Mouse (Mus musculus) thymus, postnatal 14 days (tissue): ENCODE data around the gene Mamld1.
"Not testable (repeated sequence)": the region's sequence is repeated elsewhere in the genome, so short reads cannot be mapped to it uniquely, and the experiment has no call there.

ENCODE experiments used
- DNase-seq: peaks from one replicate; pipeline ENCODE4 v3.0.0; 2021

The Mamld1 gene

DNA sequence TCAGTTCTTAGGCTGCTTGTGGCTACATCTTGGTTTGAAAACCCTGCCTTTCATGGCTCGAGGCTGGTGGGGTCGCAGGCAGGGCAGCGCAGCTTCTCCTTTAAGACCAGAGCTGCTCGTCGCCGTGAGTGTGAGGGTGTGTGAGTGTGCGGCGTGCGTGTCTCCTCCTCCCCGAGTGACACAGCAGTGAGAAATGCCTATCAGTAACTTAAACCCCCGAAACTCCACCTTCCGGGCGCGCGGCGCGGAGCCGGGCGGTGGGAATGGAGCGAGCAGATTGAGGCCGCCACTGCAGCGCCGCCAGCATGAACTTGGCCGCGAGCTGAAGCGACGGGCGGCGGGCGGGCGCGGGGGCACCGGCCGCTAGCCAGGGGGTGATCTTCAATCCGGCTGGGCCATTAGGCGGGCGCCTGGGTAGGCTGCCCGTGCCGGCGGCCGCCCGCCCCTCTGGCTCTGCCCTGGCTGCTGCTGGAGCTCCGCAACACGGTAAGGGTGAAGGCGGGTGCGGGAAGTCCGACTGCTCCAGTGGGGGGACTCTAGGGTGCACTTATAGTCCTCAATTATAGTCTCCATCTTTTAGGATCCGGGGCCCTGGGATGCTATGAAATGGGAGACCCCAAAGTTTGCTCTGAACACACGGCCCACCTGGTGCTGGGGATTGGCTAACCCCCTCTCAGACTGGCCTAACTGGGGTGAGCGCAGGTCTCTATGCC, at the start of gene Mamld1:
TSS of gene Mamld1 (plus strand) at position 393 of the 713 bp plus-strand sequence.
- DNase-seq = peak; percentile 9

DNA sequence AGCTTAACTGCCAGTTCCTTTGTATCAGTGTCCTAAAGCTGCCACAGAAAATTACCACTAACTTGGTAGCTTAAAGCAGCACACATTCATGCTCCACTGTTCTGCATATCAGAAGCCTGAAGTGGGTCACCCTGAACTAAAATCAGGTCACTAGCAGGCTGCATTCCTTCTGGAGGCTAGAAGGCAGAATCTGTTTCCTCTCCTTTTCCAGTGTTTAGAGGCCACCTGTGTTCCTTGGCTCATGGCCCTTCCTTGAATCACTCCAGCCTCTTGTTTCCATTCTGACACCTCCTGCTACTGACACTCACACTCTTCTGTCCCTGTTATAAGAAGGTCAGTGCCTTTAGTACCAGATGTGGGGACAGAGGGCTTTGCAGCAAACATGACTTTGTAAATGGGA, 25.3 kb upstream of the Mamld1 start:
- DNase-seq = no peak

DNA sequence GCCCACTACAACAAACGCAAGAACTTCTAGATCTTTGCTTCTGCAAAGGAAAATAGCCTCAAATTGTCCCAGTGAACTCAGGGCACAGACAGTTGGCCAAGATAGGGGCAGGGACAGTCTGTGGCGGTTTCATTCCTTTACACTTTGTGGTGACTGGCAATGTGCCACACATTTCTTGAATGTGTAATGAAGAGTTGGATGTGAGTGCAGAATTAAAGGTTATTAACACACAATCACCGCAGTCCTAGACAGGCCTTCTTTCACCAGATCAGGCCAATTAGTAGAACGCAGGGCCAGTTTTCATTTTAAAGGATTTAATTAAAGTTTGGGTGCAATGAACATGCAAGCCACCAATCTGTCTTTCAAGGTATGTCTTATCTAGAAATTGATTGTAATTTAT, 22.0 kb upstream of the Mamld1 start:
- DNase-seq = no peak

DNA sequence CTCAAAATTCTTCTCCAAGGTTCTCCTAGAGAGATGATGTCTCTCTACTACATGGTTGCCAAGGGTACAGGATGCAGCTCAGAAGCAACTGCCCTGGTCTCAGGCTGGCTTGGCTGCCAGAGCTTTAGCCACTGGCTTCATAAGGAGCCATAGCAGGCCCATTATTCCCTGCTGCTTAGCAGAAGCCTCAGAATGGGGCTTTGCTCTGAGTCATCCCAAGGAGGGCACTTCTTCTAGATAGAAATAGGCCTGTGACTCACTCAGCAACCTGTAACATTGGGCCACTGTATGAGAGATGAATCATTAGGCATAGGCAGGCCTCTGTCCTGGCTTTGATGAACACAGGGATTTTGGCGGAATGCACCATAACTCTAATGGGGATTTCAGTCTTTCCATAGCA, 21.1 kb upstream of the Mamld1 start:
- DNase-seq = not testable (repeated sequence)

DNA sequence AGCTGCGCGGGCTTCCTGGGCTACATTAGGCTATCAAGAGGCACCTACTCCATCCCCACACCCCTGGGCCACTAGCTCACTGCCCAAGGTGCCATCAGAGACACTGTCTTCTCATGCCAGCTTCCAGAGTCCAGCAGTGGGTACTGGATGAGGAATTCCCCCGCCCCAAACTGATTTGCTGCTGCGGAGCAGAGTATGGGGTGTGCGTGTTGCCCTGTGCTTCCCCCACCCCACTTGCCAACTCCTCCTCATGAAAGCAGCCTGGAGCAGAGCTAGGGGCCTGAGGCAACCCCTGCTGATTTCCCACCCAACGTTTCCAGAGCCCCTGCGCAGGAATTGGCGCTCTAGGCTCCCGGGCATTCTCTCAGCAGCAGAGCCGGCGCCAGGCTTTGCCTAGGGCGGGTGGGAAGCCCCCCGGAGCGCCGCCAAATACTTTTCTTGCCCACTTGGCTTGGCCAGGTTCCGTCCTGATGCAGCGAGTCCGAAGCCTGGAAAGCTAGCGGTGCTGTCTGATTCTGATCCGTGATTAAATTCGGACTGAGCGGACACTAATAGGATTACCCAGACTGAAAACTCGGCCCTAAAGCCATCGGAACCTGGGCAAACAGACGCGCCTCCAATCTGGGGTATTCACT, 738 bp downstream of the Mamld1 start:
- DNase-seq = no peak

DNA sequence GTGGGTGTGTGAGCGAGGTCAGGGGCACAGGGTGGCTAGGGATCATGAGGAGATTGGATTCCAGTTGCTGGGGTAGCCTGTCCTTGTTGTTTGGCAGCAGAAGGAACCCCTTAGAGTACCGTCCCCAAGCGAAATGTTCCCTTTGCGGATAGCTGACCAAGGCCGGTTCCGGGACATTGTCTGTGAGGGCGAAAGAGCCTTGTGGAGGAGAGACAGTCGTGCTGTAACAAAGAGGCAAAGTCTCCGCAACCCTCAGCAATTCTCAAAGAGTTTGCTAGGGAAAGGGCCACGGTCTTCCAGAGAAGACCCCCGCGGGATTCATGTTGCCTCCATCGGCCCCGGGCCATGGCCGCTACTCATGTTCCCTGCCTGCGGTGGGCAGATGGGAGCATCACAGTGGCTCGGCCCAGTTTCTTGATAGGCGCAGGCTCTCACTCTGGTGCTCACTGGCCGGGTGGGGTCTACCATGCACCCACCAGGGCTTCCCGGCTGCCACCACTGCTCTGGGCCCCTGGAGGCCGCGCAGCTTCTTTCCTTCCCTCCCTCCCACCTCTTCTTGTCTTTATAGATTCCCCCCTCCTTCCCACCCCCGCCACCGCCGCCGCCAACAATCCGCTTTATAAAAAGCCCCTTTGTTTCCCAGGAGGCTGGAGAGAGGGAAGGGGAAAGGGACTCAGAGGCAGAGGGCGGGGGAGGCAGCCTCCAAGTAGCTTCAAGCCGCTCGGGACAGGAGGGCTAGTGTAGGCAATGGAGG, 1.5 kb downstream of the Mamld1 start:
- no peak for DNase-seq

DNA sequence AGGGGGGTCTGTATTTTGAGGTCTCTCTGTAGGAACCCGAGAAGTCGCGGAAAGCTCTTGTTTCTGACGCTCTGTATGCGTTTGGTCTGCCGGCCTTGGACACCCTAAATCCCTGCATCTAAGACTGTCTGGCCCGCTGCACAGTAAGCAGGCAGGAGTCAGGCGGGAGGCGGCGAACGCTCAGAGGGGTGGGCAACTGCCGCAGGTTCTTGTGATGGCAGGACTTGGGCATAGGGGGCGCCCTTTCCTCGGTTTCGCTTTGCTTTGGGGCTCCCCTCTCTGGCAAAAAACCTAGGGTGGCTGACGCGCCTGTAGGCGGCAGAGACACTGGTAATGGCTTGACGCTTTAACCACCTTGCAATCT, 2.0 kb downstream of the Mamld1 start:
- DNase-seq = peak; percentile 50

DNA sequence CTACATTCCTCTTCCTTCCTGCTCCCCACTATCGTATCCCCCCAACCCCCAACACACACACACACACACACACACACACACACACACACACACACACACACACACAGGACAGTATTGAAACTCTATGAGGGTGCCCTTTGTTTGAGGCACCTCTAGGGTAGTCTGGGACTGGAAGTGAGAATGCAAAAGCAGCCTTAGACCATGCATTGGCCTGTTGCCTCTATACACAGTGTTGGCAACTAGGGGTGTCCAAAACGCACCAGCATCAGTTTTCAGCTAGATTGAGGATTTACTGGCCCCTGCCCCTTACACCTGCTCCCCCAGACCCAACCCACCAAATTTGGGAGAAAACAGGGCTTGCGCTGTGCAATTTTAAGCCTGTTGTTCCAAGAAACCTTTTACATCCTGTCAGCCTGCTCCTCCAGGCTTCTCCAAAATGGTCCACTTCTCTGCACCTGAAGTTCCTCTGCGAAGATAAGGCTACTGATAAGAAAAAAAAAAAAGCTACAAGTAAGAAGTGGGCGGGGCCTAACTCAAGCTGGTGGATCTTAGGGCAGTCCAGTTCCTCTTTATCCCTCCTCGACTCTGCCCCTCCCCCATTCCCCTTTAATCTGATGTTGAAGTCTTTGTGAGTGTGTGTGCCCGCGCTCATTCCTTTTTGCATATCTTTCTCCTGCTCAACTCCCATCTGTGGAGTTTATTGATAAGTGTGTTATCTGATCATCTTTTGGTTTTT, 2.6 kb downstream of the Mamld1 start:
- no peak for DNase-seq

DNA sequence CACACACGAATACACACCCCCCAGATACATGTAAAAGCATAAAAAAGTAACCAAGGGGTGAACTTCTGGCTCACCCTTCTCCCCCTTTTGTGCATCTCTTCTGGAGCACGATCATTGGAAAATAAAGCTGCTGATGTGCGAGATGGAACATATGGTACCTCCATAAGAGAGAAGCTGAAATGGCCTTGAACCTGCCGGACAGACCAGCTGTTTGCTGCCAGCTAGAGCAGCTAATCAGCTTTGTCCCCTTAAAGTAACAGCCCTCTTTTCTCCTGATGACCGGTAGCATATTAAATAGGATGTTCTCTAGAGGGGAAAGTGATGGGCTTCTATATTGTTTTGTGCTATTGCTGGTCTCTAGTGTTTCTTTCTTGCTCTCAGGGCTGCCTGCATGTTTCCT, 3.2 kb downstream of the Mamld1 start:
- no peak for DNase-seq

DNA sequence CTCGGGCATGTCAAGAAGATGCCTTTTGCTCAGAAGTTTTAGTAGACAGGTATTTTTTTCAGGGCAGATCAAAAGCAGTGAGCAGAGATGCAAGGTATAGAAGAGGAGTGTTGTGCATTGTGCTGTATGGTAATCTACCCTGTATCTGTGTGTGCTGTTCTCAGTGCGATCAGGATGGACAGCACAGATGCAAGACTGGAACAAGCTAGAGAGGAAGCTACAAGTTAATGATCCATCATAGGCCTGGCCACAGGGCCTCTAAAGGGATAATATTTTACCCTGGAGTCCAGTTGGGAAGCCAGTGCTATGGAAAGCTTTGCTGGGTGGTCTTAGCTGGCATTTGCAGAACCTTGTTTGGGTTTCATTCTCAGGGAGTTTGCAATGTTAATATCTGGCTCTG, 6.9 kb downstream of the Mamld1 start:
- DNase-seq = no peak

DNA sequence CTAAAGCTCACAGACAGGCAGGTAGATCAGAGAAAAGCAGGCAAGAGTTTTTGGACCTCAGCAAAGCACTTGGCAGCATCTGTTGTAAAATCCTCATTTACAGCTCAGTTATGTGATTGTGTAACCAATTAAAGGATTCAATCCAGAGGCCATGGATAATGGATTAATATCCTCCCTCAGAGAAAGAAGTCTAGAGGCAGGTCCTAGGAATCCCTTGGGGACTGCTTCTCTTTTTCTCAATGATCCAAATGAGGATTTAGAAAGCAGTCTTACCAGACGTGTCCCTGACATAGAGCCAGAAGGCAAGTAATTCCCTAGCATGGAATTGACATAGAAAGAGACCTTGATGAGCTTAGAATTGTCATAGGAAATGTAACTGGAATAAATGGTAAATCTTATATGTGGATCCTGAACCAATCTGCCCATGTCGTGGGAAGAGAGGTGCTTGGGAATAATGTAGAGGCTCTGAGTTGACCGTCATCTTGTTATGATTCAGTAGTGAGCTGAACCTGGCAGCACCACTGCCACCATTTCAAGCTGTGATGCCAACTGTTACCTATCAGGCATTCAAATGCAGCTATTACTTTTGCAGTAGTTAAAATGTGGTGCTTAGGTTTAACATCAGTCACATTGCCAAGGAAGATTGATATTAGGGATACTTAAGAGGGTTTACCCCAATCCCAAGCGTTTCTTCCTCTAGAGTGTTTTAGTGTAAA, 35.2 kb downstream of the Mamld1 start:
- no peak for DNase-seq

DNA sequence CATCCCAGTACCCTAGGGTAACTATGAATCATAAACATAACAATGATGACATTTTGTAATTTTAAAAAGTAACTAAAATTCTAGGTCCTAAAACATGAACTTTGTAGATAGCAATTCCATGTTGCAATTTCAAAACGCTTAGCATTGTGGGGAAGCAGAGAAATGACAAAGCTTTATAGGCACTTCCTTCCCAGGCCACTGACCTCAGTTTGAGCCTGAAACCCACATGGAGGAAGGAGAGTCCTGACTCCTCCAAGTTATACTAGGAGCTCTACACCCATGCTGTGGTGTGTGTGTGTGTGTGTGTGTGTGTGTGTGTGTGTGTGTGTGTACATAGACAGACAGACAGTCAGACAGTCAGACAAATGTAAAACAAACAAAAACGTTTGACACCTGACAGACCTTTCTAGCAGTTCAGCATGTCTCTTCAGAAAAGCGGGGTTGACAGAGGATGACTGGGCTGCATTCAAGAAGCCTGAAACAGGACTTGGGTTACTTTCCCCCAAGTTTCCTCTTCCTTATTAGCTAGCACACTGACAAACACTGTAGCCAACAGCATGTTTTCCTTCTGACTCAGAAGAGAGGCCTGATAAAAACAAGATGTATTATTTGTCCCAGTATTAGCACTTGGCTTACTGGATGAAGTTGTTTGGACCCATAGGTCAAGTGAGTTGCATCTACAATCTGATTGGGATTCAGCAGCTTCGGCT, 37.5 kb downstream of the Mamld1 start:
- DNase-seq = no peak

DNA sequence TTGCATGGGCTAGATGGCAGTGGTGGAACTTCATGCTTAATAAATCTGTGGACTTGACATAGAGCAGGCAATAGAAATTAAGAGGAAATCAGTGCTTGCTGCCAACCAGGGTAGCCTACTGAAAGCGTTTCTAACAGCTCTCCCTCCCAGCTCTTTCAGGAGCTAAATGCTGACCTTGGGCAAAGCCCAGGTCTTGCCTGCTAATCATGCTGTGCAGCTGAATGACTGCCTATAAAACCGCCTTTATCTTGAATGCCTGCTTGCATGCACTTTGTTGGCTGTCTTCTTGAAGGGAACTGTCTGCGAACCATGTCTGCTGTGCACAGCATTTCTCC, 38.0 kb downstream of the Mamld1 start:
- DNase-seq = no peak

DNA sequence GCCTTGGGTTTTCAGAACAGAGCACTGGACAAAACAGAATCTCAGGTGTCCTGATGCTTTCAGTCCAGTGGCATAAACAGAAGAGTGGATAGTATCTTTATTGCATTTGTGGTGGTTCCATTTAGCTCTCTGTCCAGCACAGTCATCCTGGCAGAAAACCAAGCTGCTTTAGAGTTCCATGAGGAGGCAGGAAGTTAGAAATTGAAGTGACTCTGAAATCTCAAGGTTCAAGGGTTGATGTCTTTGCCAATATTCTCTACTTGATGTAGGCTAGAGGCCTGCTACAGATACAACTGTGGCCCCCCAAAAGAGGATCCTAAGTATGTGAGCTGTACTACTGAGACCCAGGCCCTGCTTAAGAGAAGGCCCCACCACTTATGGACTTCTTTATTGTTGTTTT, 55.8 kb downstream of the Mamld1 start:
- no peak for DNase-seq

DNA sequence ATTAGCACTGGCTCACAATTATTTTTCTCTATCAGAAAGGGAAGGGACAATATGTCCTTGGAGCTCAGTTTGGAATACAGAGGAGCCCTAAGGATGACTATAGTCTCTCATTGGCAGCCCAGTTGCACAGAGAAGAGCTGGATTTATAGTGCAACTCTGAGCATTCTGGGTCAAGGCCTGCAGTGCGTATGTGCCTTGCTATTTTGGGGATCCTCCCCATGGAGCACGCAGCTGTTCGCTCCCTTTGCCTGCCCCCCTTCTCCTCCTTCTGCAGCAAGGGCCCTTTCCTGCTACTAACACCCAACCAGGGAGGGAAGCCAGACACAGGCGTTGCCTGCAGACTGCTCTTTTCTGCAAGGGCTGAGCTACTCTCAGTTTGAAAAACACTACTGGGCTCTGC, 56.3 kb downstream of the Mamld1 start:
- no peak for DNase-seq

DNA sequence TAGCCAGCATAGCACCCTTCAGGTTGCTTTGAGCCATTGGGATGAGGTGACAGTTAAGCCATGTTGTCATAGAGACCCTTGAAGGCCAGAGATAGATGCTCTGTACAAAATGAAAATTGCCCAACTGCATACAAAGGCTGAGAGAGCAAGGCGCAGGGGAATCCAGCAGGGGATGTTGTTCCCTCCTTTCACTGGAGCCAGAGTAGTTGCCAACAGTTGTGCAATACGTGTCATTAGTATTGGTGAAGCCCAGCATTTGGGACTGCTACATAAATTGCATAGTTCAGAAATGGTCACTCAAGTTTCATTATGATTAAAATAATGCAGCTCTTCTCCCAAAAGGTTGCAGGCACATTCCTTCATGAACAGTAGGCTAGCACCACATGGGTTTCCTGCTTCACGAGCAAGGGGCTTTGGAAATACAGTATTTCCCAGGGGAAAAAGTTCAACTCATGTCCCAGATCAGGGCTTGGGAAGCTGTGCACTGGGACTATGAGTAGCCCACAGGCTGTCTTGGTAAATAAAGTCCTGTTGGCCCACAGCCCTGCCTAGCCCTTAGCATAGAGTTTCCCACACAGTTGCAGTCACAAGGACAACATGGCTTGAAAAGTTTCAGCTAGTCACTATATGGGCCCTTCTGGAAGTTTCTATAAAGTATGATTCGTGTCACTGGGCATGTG, 58.1 kb downstream of the Mamld1 start:
- no peak for DNase-seq

DNA sequence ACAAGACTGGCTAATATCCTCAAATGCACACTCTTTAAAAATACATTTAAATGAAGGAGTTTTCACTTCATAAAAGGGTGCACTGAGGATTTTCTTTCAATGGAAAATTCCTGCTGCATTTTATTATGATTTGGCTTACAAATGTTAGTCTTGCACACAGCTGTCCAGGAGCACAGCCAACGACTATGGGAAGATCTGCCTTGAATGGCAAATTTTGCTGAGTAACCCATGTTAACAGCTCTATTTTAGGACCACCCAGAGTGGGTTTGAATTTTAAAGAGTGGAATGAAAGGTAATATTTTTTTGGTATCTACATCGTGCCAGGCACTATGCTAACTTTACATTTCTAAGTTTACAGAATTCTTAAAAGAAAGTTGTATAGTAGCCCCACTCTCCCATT, 60.3 kb downstream of the Mamld1 start:
- no peak for DNase-seq

DNA sequence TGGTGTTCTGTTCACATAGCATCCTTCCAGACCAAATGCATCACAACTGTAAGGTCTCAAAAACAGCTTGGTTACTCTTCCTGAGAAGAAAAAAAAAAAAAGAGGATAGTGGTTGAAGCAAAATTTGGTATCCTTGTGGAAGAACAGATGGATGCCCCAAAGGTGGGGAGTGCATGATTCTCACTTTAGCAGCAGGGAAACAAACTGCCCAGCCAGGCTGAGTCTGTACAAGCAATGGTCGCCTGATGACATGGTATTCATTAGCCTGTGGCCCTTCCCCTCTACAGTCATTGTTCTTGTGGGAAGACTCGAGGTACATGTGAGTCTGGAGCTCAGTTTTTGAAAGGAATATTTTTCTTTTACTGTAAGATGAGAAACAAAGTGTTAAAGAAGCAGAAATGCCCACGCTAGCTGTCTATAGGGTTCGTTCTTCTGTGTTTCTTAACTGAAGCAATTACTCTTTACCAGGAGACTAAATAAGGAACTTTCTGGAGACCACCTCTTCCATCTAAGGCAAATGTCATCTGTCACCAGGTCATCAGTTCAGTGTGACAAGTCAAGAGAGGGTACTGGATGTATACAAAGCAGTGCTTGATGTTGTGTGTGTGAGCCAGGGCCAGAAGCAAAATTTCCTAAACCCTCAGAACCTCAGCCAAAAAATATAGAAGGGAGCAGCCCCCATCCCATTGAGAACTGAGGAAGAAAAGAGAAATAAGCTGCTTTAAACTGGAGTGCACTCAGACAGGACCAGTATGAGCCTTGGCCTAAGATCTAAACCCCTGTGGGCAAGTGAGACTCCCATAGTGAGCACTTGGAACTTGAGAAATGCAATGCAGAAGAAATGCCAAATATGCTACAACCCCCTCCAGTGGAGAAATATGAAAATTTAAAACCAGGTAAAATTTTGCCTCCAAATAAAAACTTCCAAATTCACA, 72.6 kb downstream of the Mamld1 start:
- no peak for DNase-seq

DNA sequence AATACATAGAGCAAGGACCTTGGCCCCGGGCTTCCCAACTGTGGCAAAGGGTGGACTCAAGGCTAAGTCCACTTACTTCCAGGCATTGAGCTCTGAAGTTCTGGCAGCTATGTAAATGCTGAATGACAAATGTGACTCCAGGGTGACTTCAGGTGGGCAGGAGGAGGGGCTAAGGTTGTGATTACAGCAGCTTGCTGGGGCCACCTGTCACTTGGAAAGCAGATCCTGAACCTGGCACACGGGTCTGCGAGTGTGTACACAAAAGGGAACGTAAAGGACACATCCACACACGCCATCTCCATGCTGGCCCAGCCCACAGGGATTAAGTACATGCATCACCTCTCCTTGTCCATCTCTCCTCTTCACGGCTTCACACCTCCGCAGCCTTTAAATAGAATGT, 75.0 kb downstream of the Mamld1 start:
- DNase-seq = no peak

DNA sequence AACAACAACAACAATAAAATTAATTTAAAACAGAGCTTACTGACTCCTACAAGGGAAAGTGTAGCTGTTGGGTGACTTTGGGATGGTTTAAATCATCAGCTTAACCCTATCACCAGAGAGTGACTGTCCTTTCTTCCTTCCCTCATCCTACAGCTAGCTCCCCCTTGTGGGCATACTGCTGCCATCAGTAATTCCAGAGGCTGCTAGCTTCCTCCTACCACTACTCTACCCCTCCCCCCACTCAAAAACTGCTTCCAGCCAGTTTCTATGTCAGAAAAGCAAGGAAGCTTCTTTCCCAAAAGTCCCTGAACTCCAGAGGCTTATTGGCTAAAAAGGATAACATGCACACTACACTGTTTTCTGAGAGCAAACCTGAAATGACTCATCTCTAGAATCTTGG, 81.4 kb downstream of the Mamld1 start:
- peak; percentile 9 for DNase-seq

DNA sequence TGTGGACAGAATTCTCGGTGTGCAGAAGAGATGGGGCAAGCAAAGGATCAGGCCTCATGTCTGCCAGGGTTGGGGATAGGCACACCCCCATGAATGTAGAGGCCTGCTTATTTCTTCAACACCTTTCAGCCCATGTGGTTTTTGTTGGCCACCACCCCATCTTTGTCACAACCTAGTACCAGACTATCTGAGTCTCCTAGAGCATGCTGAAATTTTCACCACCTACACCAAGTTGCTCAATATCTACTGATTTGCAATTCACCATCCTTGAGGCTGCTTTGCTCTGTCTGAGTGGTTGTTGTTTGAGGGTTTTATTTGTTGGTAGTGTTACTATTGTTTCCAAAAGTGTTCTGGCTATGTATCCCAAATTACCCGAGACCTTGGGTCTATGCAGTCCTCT, 91.3 kb downstream of the Mamld1 start:
- no peak for DNase-seq
